In genomic region chr9:123709226-123709625, GRCm38 (mm10) we compare ENCODE assay signal across 19 mouse cellular contexts. TPM values are rescaled to one million over a fixed set of nuclear protein-coding genes. Genes with fewer than 3 reads are reported as not detected.
DNase-seq lines count a peak whose midpoint lies in the region; ATAC-seq and TF ChIP-seq lines count a peak whose summit lies in the region.
"Had no signal": no experiment of that assay in that cellular context is flagged by ENCODE, and none has a peak within 500 bp of the region (broad histone marks: within the 10 kb centered on the region; RNA-seq: fewer than 3 reads in every experiment).

No protein-coding gene starts in this region.

- no peak overlapping the region for H3K9ac ChIP-seq in kidney, embryonic 14.5 days (ENCODE audit: low read depth, low read length)
- H3K9ac ChIP-seq in lung, embryonic 14.5 days: no peak overlapping the region
- no peak overlapping the region for H3K9ac ChIP-seq in MEL (ENCODE audit: control insufficient read depth, low read depth, low read length, poor library complexity, severe bottlenecking)
- H3K9ac ChIP-seq: forebrain, embryonic 12.5 days; liver, embryonic 15.5 days; midbrain, embryonic 15.5 days had no signal

- peaks cover 46% of the 10 kb centered on the region for H3K36me3 ChIP-seq in kidney, embryonic 14.5 days (ENCODE audit: control insufficient read depth, insufficient read depth, low read length)
- H3K36me3 ChIP-seq in lung, embryonic 14.5 days (ENCODE audit: insufficient read depth): peaks cover 33% of the 10 kb centered on the region; the same call in 1 of the 2 replicates
- no peaks in the 10 kb centered on the region; a peak in 1 of 4 replicates for H3K36me3 ChIP-seq in MEL (ENCODE audit: control insufficient read depth in 1 of 2, insufficient read depth in 2 of 2, low read length in 2 of 2)

- H3K27ac ChIP-seq in kidney, embryonic 14.5 days (ENCODE audit: low read depth, low read length): no peak overlapping the region
- no peak overlapping the region for H3K27ac ChIP-seq in lung, embryonic 14.5 days (ENCODE audit: low read depth)
- no peak overlapping the region for H3K27ac ChIP-seq in MEL (ENCODE audit: control insufficient read depth, low read depth, low read length)
- H3K27ac ChIP-seq: forebrain, embryonic 12.5 days; hindbrain, embryonic 10.5 days; liver, embryonic 15.5 days; midbrain, embryonic 15.5 days had no signal

- no peak for ATAC-seq in kidney, embryonic 14.5 days (ENCODE audit: low FRiP score, low TSS enrichment)
- ATAC-seq in lung, embryonic 14.5 days (ENCODE audit: insufficient read depth): no peak
- ATAC-seq: inflammation-experienced regulatory T-cells, adult 6 months; midbrain, embryonic 15.5 days had no signal

- 59% methylated on average over 2 of the region's 2 CpGs for WGBS in kidney, embryonic 14.5 days
- 39% methylated on average over 2 of the region's 2 CpGs for WGBS in lung, embryonic 14.5 days

- peak; percentile 17 for DNase-seq in kidney, adult 9 months
- DNase-seq in lung, embryonic 14.5 days: peak; percentile 9
- DNase-seq in lung, adult 18-20 months: no peak
- DNase-seq in MEL (ENCODE audit: low read depth, low spot score): peak; percentile 15
- peak; percentile 7 for DNase-seq in fibroblast of lung, adult 2 months (ENCODE audit: low read depth)
- DNase-seq in B cell, adult 2 months: no peak
- DNase-seq in urinary bladder, adult 18-20 months (ENCODE audit: low spot score in 2 of 2): no peak
- DNase-seq: cerebellum, adult 8-10 months; lung, postnatal 4 days; retina, postnatal 1 day; right cerebral cortex, postnatal 4 days had no signal

- TF ChIP-seq POLR2A in MEL (IDR thresholded peaks at IDR 0.05; ENCODE audit: control insufficient read depth in 1 of 2, insufficient read depth in 1 of 2, low read depth in 1 of 2, low read length in 2 of 2, poor library complexity in 1 of 2): no peak

- H3K9me3 ChIP-seq in kidney, embryonic 14.5 days (ENCODE audit: control insufficient read depth, low read length): no peaks in the 10 kb centered on the region
- H3K9me3 ChIP-seq in lung, embryonic 14.5 days (ENCODE audit: low read depth, low read length): no peaks in the 10 kb centered on the region
- no peaks in the 10 kb centered on the region for H3K9me3 ChIP-seq in MEL (replicated peaks; ENCODE audit: insufficient read depth, low read length)
- H3K9me3 ChIP-seq: forebrain, embryonic 12.5 days; hindbrain, embryonic 10.5 days; liver, embryonic 15.5 days; midbrain, embryonic 15.5 days had no signal

- 0 out of 2 replicates have a peak, but pooled peaks have one; percentile 21 for TF ChIP-seq CTCF in lung, embryonic 14.5 days (IDR thresholded peaks at IDR 0.05; ENCODE audit: low read depth)
- peak in 2 of 3 experiments; percentile 6 to 44; a peak in 2 of 6 replicates for TF ChIP-seq CTCF in MEL (IDR thresholded peaks at IDR 0.05 in 2 of 3, conservative IDR thresholded peaks at IDR 0.05 in 1 of 3; ENCODE audit: control insufficient read depth in 1 of 3, insufficient read depth in 1 of 3, low read depth in 2 of 3, low read length in 3 of 3, poor library complexity in 1 of 3, severe bottlenecking in 1 of 3)

- H3K4me3 ChIP-seq in kidney, embryonic 14.5 days (ENCODE audit: low read length): no peak overlapping the region
- no peak overlapping the region for H3K4me3 ChIP-seq in lung, embryonic 14.5 days (ENCODE audit: low read depth, low read length)
- no peak overlapping the region for H3K4me3 ChIP-seq in MEL (ENCODE audit: control insufficient read depth in 1 of 2, insufficient read depth in 1 of 2, low read depth in 2 of 2, low read length in 2 of 2)
- H3K4me3 ChIP-seq: forebrain, embryonic 12.5 days; hindbrain, embryonic 10.5 days; liver, embryonic 15.5 days; midbrain, embryonic 15.5 days had no signal

- H3K4me1 ChIP-seq in kidney, embryonic 14.5 days (ENCODE audit: control insufficient read depth, insufficient read depth, low read length): no peaks in the 10 kb centered on the region
- H3K4me1 ChIP-seq in lung, embryonic 14.5 days (ENCODE audit: insufficient read depth): no peaks in the 10 kb centered on the region
- H3K4me1 ChIP-seq in MEL (ENCODE audit: control insufficient read depth in 1 of 2, insufficient read depth in 2 of 2, low read length in 2 of 2): no peaks in the 10 kb centered on the region
- H3K4me1 ChIP-seq: forebrain, embryonic 12.5 days; hindbrain, embryonic 10.5 days; midbrain, embryonic 15.5 days had no signal

- no peak for TF ChIP-seq EP300 in MEL (IDR thresholded peaks at IDR 0.05; ENCODE audit: low read depth in 1 of 2, low read length in 2 of 2)

- H3K4me2 ChIP-seq in kidney, embryonic 14.5 days (replicated peaks; ENCODE audit: low read depth, low read length): no peak overlapping the region
- H3K4me2 ChIP-seq in lung, embryonic 14.5 days: no peak overlapping the region
- H3K4me2 ChIP-seq: forebrain, embryonic 12.5 days; liver, embryonic 15.5 days; midbrain, embryonic 15.5 days had no signal

- H3K27me3 ChIP-seq in kidney, embryonic 14.5 days (ENCODE audit: control insufficient read depth, insufficient read depth, low read length): no peaks in the 10 kb centered on the region
- no peaks in the 10 kb centered on the region for H3K27me3 ChIP-seq in lung, embryonic 14.5 days (ENCODE audit: insufficient read depth, low read length)
- H3K27me3 ChIP-seq in MEL (ENCODE audit: control insufficient read depth in 1 of 2, insufficient read depth in 2 of 2, low read length in 2 of 2): no peaks in the 10 kb centered on the region
- H3K27me3 ChIP-seq: forebrain, embryonic 12.5 days; liver, embryonic 15.5 days; midbrain, embryonic 15.5 days had no signal

- TF ChIP-seq RAD21 in MEL (IDR thresholded peaks at IDR 0.05; ENCODE audit: low read depth, low read length): peak; percentile 44

- no peaks in the 10 kb centered on the region for H3K79me2 ChIP-seq in MEL (ENCODE audit: control insufficient read depth, insufficient read depth, low read length, poor library complexity)

TF ChIP-seq in MEL, 35 proteins besides CTCF, POLR2A, EP300 and RAD21:
- peak; percentile 55 for TF ChIP-seq ZC3H11A (IDR thresholded peaks at IDR 0.05; ENCODE audit: low read depth, low read length)
- no peak for TF ChIP-seq TAL1 (IDR thresholded peaks at IDR 0.05; ENCODE audit: low read length)
- peak; percentile 37; the same call in 1 of the 2 replicates for TF ChIP-seq SMC3 (IDR thresholded peaks at IDR 0.05; ENCODE audit: low read depth, low read length)

RNA-seq across cellular contexts. Expression of gene Lztfl1, which starts 8.3 kb away (rescaled TPM):
- 62.0 and 66.9 TPM in 2 replicates for polyA plus RNA-seq in kidney, embryonic 14.5 days (2014; fragmentation: Nextera tagmentation; extraction: Ambion mirVana)
- polyA plus RNA-seq in lung, embryonic 14.5 days (2014; fragmentation: Nextera tagmentation; extraction: Ambion mirVana): 44.9 and 45.4 TPM in 2 replicates
- 13.0 and 18.1 TPM in 2 replicates for total RNA-seq in MEL (2012; rRNA removed)
- 100 to 1,000 TPM in 1 of 2 experiments, 10 to 100 TPM in 1; 17.1 to 408 TPM for polyA plus RNA-seq in MEL (2012; ENCODE audit: insufficient read depth in 1 of 2, insufficient read length in 2 of 2, low read depth in 1 of 2, low replicate concordance in 2 of 2, missing spikeins in 1 of 2)

RNA-seq across cellular contexts. Expression of gene Slc6a20a, which starts 30.5 kb away (rescaled TPM):
- 0.10 and 0.88 TPM in 2 replicates for polyA plus RNA-seq in kidney, embryonic 14.5 days (2014; fragmentation: Nextera tagmentation; extraction: Ambion mirVana)
- 0.13 and 0.14 TPM in 2 replicates for polyA plus RNA-seq in lung, embryonic 14.5 days (2014; fragmentation: Nextera tagmentation; extraction: Ambion mirVana)
- not detected in 2 replicates for total RNA-seq in MEL (2012; rRNA removed)
- polyA plus RNA-seq in MEL (2012; ENCODE audit: insufficient read depth in 1 of 2, insufficient read length in 2 of 2, low read depth in 1 of 2, low replicate concordance in 2 of 2, missing spikeins in 1 of 2): not detected
- polyA plus RNA-seq: heart, embryonic 14.5 days; inflammation-experienced regulatory T-cells, adult 6 months; limb, embryonic 11.5 days had no signal

RNA-seq across cellular contexts. Expression of gene Ccr9, which starts 31.0 kb away (rescaled TPM):
- 0.18 and 0.23 TPM in 2 replicates for polyA plus RNA-seq in kidney, embryonic 14.5 days (2014; fragmentation: Nextera tagmentation; extraction: Ambion mirVana)
- 0.09 TPM in 2 replicates for polyA plus RNA-seq in lung, embryonic 14.5 days (2014; fragmentation: Nextera tagmentation; extraction: Ambion mirVana)
- total RNA-seq in MEL (2012; rRNA removed): not detected in 2 replicates
- polyA plus RNA-seq in MEL (2012; ENCODE audit: insufficient read depth in 1 of 2, insufficient read length in 2 of 2, low read depth in 1 of 2, low replicate concordance in 2 of 2, missing spikeins in 1 of 2): not detected

Comparison
In these comparisons a context has a peak if more than half of its experiments do, and no peak if none do; other contexts are left out.
1. DNase-seq: peak in kidney, adult 9 months (single experiment), lung, embryonic 14.5 days (single experiment), MEL (single experiment) and fibroblast of lung, adult 2 months (single experiment); none in lung, adult 18-20 months (0 of 2), B cell, adult 2 months (0 of 2) and urinary bladder, adult 18-20 months (0 of 2).